Mouse (Mus musculus) ES-Bruce4 (cell line): ENCODE data around the gene Gm32717.
"Not testable (repeated sequence)": the region's sequence is repeated elsewhere in the genome, so short reads cannot be mapped to it uniquely, and the experiment has no call there.

Source experiments
- CTCF ChIP-seq: IDR thresholded peaks from one replicate; pipeline ENCODE4 v1.8.1; 2011; ENCODE audit warnings: low read depth, low read length
- EP300 ChIP-seq: IDR thresholded peaks from 2 replicates; pipeline ENCODE4 v1.6.1; 2011; ENCODE audit warnings: low read depth, low read length; ENCODE audit not compliant: insufficient read depth
- POLR2A ChIP-seq: IDR thresholded peaks from one replicate; pipeline ENCODE4 v1.8.1; 2011; ENCODE audit warnings: low read length; ENCODE audit not compliant: insufficient read depth

DNA sequence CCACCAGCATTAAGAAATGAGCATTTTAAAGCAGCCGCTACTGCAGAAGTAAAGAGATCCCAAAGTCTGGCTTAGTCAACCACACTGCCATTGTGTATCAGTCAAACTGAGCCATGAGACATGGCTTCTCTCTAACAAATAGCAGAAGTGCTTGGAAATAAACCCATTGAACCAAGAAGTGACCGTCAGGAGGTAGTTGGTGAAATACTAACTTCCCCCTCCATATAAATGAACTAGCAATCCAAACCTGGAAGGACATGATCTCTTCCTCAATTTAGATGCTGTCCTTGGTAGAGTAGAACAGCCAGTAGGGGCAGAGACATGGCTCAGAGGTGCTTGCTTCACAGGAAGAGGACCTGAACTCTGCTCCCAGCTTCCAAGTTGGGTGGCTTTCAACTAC lies 30.8 kb upstream of the Gm32717 start:
- TF ChIP-seq CTCF, POLR2A, EP300: not testable (repeated sequence)
